Mouse (Mus musculus): ENCODE measurements at regions not wholly inside any gene's neighbourhood (a gene's known extent, or its start where the extent isn't known, plus 50 kb on each side); places are given as distances from the start of the nearest gene placed in this dataset.

GRCm38 (mm10) chr6:16064691-16065090 is 344.2 kb downstream of the Mdfic start:
- DNase-seq (ENCODE audit: low spot score in 2 of 2): no peak

- no peak for DNase-seq (ENCODE audit: low spot score in 2 of 2)
These were observed 344.7 kb downstream of the Mdfic start for GRCm38 (mm10) chr6:16065121-16065520.

GRCm38 (mm10) chr6:16076266-16076665 is 355.8 kb downstream of the Mdfic start:
- DNase-seq (ENCODE audit: low spot score in 2 of 2): no peak

- no peak for DNase-seq (ENCODE audit: low spot score in 2 of 2)
These were observed 356.8 kb downstream of the Mdfic start for GRCm38 (mm10) chr6:16077195-16077810.

GRCm38 (mm10) chr6:16077917-16078316 is 357.5 kb downstream of the Mdfic start:
- no peak for DNase-seq (ENCODE audit: low spot score in 2 of 2)

- no peak for DNase-seq (ENCODE audit: low spot score in 2 of 2)
These were observed 366.6 kb downstream of the Mdfic start for GRCm38 (mm10) chr6:16086952-16087537.

GRCm38 (mm10) chr6:16098761-16099160 is 378.3 kb downstream of the Mdfic start:
- no peak for DNase-seq (ENCODE audit: low spot score in 2 of 2)

- no peak for DNase-seq (ENCODE audit: low spot score in 2 of 2)
These were observed 420.5 kb downstream of the Mdfic start for GRCm38 (mm10) chr6:16141009-16141408.

GRCm38 (mm10) chr6:16144538-16144937 is 424.1 kb downstream of the Mdfic start:
- no peak for DNase-seq (ENCODE audit: low spot score in 2 of 2)

GRCm38 (mm10) chr6:16150535-16150934 is 430.1 kb downstream of the Mdfic start:
- DNase-seq (ENCODE audit: low spot score in 2 of 2): no peak

- no peak for DNase-seq (ENCODE audit: low spot score in 2 of 2)
These were observed 431.0 kb downstream of the Mdfic start for GRCm38 (mm10) chr6:16151478-16151877.

GRCm38 (mm10) chr6:16152691-16153090 is 432.2 kb downstream of the Mdfic start:
- no peak for DNase-seq (ENCODE audit: low spot score in 2 of 2)

GRCm38 (mm10) chr6:16165012-16165411 is 444.6 kb downstream of the Mdfic start:
- DNase-seq (ENCODE audit: low spot score in 2 of 2): no peak

- no peak for DNase-seq (ENCODE audit: low spot score in 2 of 2)
These were observed 451.4 kb downstream of the Mdfic start for GRCm38 (mm10) chr6:16171871-16172270.

- DNase-seq (ENCODE audit: low spot score in 2 of 2): no peak
These were observed 456.9 kb downstream of the Mdfic start for GRCm38 (mm10) chr6:16177313-16177712.

GRCm38 (mm10) chr6:16187983-16188550 is 467.6 kb downstream of the Mdfic start:
- peak; percentile 25 to 40 for DNase-seq (ENCODE audit: low spot score in 2 of 2)

- no peak for DNase-seq (ENCODE audit: low spot score in 2 of 2)
These were observed 492.5 kb downstream of the Mdfic start for GRCm38 (mm10) chr6:16212975-16213374.

- DNase-seq (ENCODE audit: low spot score in 2 of 2): no peak
These were observed 493.2 kb downstream of the Mdfic start for GRCm38 (mm10) chr6:16213635-16214034.

GRCm38 (mm10) chr6:16221002-16221627 is 500.7 kb downstream of the Mdfic start:
- DNase-seq (ENCODE audit: low spot score in 2 of 2): peak; percentile 40 to 52
